Mouse (Mus musculus): ENCODE results near the gene Vmn1r28.
"Not testable (repeated sequence)": the region's sequence is repeated elsewhere in the genome, so short reads cannot be mapped to it uniquely, and the experiment has no call there.

Vmn1r28 gene

DNA sequence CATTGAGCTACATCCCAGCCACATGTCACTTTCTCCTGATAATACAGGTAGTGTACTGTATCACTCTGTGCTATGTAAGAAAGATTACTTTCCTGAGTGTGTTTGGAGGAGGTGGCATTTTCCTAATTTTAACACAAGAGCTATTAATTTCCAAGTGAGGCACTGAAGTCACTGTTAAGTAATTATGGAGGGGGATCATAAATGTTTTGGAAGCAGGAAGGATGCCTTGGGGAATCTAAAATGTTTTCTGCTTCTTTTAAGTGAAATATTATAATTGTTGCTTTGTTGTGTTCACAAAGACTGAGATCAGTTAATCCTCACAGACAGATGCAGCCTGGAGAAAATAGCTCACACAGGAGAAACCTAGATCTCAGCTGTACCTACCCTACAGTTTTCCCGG, at the start of gene Vmn1r28:
Gene Vmn1r28 (plus strand): TSS at position 301 of the 400 bp plus-strand sequence.
- in situ Hi-C loops (cut with MboI) = no loop called here

DNA sequence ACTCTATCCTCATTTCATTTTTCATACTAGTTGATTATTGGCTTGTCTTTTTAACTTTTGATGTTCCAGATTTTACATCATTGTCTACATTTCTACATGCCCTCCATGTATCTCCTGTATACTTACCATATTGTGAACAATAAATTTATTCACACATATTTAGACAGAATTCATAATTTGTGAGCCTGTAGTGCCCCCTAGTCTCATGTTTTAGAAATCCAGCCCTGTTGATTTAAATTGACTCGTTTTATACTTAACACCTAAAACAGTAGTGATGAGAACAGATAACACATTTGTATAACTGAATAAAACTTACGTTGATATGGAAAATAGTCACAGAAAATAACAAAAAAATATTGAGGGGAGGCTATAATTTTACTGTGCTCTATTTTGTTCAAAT, 45.7 kb upstream of the Vmn1r28 start:
- in situ Hi-C loops (cut with MboI) = no loop called here

DNA sequence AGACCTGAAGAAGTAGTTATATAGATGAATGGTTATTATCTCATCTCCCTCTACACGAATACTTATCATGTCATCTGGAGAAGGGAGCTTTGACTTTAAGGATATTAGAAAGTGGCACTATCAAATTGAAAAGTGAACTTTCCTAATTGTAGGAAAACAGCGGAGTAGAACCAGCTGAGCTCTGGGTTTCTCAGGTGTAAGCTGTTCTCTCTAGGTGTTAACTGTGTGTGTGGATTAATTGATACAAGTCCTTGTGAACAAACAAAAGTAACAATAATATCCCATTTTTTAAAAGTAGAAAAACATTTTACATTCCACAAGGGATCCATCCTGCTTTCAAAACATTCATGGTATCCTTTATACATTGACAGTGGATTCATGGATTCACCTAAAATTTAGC, 43.1 kb upstream of the Vmn1r28 start, which contains the start of gene Vmn1r27:
Gene Vmn1r27 (minus strand): TSS at position 101 of the 400 bp plus-strand sequence.
- in situ Hi-C loops (cut with MboI) = no loop called here

DNA sequence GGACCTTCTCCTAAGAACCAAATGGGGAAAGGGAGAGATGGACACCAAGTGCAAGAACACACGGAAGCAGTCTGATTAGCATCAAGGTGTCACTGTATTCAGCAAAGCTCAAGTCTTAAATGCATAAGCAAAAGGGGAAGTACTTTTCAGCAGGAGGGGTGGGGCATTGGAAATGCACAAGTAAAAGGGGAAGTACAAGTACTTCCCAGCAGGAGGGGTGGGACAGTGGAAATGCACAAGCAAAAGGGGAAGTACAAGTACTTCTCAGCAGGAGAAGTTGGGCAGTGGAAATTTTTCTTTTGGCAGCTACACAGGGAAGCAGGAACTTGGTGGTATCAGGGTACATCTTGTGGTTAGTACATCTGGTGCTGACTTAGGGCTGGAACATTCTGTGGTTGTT, 17.8 kb downstream of the Vmn1r28 start:
- in situ Hi-C loops (cut with MboI) = not testable (repeated sequence)

DNA sequence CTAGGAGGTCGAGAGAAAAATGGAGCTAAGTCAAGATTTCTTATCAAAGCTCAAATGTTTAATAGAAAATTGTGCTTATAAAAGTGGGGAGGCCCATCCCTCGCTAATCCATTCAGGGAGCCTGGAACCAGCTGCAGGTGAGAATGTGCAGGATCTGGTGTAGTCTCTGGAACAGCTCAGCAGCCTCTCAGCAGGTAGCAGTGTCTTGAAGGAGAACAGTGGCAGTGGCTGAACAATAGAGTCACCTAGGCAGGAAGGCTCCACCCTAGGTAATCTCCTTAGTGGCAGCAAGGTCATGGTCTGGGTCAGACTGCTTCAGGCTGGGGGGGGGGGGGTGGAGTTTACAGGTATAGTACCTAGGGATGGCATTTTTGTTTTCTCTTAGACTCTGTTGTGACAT, 30.4 kb downstream of the Vmn1r28 start:
- in situ Hi-C loops (cut with MboI) = no loop called here

DNA sequence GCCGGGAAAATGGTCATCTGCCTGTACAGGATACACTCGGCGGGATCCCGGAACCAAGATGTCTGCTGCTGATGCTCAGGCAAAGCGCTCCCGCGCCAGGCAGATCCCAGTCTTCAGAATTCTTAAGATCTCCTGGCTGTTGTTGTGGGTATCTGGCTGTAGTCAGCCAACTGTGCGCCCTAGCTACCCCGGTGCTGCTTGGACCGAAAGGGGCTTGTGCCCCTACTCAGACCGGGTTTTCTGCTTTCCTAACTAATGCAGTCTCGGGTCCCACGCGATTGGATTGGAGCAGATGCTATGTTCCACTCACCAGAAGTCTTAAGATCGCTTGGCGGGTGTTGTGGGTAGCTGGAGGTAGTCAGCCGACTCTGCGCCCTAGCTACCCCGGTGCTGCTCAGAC, 36.7 kb downstream of the Vmn1r28 start:
- in situ Hi-C loops (cut with MboI) = not testable (repeated sequence)

DNA sequence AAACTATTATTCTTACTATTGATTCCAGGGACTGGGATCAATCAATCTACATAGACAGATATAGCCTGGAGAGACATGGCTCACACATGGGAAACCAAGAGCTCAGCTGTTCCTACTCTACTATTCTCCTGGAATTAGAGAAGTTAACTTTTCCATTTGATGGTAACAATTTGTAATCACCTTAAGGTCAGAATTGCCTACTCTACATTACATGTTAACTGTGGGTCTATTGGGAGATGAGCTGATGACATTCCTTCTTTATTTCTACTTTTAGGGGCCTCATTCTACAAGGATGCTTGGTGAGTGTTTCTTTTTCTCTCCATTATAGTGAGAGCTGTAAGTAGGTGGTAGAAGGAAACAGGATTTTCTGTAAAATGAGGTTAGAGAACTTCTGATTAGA, 39.4 kb downstream of the Vmn1r28 start, which contains the start of gene Vmn1r29:
Gene Vmn1r29 (plus strand): TSS at position 301 of the 400 bp plus-strand sequence.
- in situ Hi-C loops (cut with MboI) = no loop called here
